Mouse (Mus musculus): Measurements from ENCODE around the gene Mapk11.

DNA sequence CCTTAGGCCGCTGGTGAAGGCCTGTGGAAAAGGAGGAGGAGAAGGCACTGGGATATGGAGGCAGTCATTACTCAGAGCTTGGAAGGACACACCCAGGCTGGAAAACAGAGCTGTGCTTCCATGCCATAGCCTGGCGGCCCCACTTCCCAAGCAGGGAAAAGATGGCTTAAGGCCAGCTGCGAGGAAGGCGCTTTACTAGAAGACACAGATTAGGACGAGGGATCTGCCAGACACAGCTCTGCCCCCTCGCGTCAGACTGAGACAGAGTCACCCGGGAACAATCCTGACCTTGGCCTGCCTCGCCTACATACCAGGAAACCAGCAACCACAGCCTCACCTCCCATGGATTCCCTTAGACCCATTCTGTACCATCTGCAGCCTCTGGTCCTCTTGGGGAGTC is 39.3 kb downstream of the Mapk11 start:
- no peak for TF ChIP-seq MAX (IDR thresholded peaks at IDR 0.05; ENCODE audit: low read length)
- TF ChIP-seq CTCF (IDR thresholded peaks at IDR 0.05 in 2 of 3, conservative IDR thresholded peaks at IDR 0.05 in 1 of 3; ENCODE audit: control insufficient read depth in 1 of 3, insufficient read depth in 1 of 3, low read depth in 2 of 3, low read length in 3 of 3, poor library complexity in 1 of 3, severe bottlenecking in 1 of 3) = no peak
- no peak for TF ChIP-seq EP300 (IDR thresholded peaks at IDR 0.05; ENCODE audit: low read depth in 1 of 2, low read length in 2 of 2)
- no peak for TF ChIP-seq USF1 (IDR thresholded peaks at IDR 0.05; ENCODE audit: low read depth, low read length)

Data from MEL (cell line).